Mouse (Mus musculus) lung, adult 2 months (tissue): ENCODE measurements around the gene Ccdc102a.
A peak's percentile ranks its signal among the peaks of the same experiment; 100 is the strongest.

ENCODE experiments used
- CTCF ChIP-seq: fragments of 200-500 bp; IDR thresholded peaks from 2 replicates; pipeline ENCODE4 v1.5.1; 2011; ENCODE audit warnings: mild to moderate bottlenecking, low read length, control low read depth; ENCODE audit not compliant: insufficient read depth
- POLR2A ChIP-seq: fragments of 200-500 bp; IDR thresholded peaks from 2 replicates; pipeline ENCODE4 v1.6.1; 2011; ENCODE audit warnings: low read depth, mild to moderate bottlenecking, control low read depth, low read length, borderline replicate concordance; ENCODE audit errors: extremely low read depth

GRCm38 (mm10) chr8:94861352-94861910 lies 56.5 kb downstream of the Ccdc102a start:
- peak; percentile 38 for TF ChIP-seq CTCF
- TF ChIP-seq POLR2A = no peak
